Mouse (Mus musculus) thymus, adult 2 months (tissue): ENCODE measurements at regions not wholly inside any gene's neighbourhood (a gene's known extent, or its start where the extent isn't known, plus 50 kb on each side); places are given as distances from the start of the nearest gene placed in this dataset.

ENCODE experiments used
- CTCF ChIP-seq: fragments of 200-500 bp; IDR thresholded peaks from 2 replicates; pipeline ENCODE4 v1.5.1; 2012; ENCODE audit warnings: mild to moderate bottlenecking, control low read depth, low read length, moderate library complexity, borderline replicate concordance; ENCODE audit not compliant: control insufficient read depth, poor library complexity, insufficient read depth; ENCODE audit errors: extremely low read depth
- POLR2A ChIP-seq: fragments of 200-500 bp; IDR thresholded peaks from 2 replicates; pipeline ENCODE4 v1.6.1; 2012; ENCODE audit warnings: mild to moderate bottlenecking, low read length, control low read depth, moderate library complexity; ENCODE audit not compliant: control insufficient read depth, poor library complexity, insufficient read depth; ENCODE audit errors: extremely low read depth

DNA sequence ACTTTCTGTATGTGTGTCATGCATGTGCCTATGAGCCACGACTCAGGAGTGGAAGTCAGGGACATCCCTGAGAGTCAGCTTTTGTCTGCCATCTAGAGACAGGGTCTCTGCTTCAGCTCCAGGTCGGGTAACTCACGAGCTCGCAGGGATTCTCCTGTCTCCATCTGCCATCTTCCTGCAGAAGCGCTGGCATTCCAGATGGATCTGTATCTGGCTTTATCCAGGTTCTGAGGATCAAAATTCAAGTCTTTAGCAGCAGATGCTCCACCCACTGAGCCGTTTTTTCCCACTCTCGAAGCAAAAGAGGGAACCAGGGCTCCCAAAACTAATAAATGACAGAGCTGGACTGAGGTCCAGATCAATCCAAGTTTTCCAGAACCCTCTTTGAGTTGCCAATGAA is 76.4 kb downstream of the E030025P04Rik start:
- no peak for TF ChIP-seq POLR2A
- no peak for TF ChIP-seq CTCF
